Mouse (Mus musculus) urinary bladder, postnatal 10 days (tissue): ENCODE data around the gene Pax5.

Experiments
- DNase-seq: peaks from one replicate; pipeline ENCODE4 v3.0.0; 2022; ENCODE audit warnings: low spot score

Pax5 gene

DNA sequence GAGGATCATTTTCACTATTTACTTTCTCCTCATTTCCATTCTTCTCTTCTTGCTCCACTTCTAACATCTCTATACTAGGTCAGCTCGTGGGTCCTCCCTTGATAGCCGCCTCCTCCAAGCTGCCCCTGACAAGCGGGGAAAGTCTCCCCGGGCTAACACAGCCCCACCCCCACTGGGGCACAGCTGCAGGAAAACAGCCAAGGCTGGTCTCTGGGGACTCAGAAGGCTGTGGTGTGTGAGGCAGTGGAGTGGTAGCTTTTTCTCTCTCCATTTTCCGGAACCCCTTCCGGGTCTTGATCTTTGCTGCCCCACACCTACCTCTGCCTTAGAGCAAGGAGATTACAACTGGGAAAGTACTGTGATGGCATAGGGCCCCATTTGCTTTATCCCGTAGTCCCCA is 4.3 kb downstream of the Pax5 start:
- DNase-seq = no peak

DNA sequence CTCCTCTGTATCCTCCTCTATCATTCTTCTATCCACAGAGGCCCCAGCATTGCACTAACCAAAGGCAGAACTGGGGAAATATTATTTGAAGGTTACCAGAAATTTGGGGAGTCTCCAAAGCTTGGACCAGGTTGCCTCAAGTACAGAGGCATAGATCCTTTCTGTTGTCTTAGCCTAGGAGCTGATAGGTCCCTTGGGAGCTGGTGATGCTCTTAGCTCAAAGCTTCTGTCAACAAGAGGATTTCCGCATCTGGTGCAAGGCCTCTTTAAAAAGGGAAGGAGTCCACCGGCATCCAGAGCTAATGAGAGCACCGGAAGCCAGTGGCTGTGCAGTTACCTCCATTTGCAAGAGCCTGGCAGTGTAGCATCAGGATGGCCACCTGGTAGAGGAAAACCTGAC is 5.1 kb downstream of the Pax5 start:
- no peak for DNase-seq

DNA sequence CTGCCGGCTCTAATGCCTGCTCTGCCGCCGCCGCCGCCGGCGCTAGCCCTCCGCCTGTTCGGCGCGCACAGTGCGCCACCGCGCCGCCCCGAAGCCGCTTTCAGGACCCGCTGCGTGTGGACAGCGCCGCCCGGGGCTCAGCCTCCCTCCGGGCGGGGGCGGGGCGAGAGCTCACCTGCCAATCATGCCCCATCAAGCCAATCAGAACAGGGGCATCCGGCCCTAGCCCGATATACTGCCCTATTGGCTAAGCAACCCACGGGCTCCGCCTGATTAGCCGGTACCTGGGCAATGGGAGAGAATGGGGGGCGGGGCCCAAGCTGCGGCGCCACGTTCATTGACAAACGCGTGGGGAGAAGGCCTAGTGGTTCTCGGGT is 5.9 kb downstream of the Pax5 start:
- peak; percentile 59 for DNase-seq

DNA sequence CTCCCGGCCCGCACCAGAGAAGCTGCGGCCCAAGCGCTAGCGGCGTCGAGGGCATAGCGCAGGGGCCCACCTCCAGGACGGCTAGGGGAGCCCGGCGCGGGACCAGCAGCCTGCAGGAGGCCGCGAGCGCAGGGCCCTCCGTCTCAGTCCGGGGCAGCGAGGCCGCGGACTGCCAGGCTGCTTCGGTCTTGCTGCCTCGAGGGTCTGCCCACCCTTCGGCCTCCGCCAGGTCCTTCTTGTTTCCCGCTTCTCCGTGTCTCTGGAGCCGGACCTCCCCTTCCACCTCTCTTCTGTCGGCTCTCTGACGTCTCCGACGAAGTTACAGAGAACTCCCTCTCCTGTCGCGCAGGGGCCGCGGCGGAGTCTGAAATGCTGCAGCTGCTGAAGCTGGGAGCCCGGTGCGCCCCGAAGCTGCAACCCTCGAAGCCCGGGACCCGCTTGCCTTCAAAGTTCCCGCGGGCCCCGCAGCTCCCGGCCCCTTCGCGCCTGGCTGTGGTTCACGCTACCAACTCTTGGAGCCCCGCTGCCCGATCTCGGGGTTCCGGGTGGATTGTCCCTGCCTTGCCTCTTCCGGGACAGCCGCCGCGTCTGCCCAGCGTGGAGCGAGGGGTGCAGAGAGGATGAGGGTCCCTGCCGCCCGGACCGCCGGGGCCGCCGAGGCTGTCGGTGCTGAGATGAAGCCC is 6.5 kb downstream of the Pax5 start:
- no peak for DNase-seq

DNA sequence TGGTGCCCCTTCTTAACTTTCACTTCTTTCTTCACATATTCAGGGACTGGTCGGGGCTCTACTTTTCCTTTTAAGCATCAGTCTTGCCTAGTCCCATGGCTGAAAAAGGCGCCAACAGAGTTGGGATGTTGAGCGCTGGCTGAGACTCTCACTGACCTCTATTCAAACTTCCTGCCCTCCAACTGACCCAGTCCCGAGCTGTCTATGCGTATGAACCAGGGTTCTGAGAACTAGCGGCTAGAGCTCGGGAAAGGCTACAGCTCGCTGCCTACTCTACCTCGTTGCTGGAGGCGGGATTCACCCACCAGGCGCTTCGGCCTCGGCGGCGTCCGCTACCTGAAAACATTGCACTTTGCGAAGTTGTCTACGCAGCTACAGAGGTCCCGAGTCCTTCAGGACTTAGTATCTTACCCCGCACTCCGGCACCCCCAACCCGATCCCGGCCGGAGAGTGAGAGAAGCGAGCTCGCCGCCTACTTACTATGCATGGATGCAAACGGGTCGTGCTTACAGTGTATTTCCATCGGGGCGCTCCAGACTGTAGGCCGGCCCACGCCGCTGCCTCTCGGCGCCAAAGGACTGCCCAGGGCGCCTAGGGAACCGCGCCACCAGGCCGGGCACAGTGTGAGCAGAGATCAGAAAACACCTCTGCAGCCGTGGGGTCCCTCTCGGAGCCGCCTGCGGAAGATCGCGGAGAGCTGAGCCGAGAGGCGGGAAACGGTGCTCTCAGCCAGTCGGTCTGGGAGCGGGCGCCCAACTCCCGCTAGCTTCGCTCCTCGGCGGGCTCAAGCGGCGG is 7.2 kb downstream of the Pax5 start:
- DNase-seq = no peak

DNA sequence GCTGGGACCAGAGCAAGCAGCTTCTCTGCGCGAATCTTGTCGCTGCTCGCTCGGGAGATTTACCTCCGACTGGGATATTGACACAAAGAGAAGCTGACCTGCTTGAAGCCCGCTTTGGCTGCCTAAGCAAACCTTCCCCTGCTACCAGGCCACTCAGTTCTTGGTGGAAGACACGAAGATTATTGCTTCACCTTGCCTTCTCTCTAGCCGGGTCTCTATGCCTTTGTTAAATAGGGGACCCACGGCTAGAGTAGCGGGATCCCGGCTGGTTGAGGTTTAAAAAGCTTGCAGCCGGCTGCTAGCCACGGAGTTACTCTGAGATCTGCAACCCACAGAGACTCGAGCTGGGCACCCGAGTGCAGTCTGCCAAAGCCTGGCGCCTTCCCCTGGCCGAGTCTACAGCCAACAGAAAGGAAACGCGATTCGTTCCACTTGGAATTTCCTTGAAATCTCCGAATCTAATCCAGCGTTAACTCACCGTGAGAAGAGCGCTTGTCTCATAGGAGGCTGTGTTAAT is 8.2 kb downstream of the Pax5 start:
- no peak for DNase-seq

DNA sequence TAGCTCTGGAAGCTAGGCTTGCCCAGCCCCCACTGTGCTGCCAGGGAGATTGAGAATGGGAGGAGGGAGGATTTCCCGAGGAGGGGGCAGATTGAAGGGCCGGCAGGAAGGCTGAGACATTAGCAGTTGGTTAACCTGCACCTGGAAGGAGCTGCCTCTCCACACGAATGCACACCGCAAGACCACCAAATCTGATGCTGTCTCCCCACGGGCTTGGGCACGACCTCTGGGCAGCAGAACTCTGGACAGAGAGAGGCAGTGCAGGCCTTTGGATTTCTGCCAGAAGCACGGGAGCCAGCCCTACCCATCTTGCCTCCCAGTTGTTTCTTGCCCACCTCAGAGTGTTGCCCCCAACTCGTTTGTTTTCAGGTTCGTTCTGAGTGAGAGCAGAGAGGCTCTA is 8.8 kb downstream of the Pax5 start:
- no peak for DNase-seq

DNA sequence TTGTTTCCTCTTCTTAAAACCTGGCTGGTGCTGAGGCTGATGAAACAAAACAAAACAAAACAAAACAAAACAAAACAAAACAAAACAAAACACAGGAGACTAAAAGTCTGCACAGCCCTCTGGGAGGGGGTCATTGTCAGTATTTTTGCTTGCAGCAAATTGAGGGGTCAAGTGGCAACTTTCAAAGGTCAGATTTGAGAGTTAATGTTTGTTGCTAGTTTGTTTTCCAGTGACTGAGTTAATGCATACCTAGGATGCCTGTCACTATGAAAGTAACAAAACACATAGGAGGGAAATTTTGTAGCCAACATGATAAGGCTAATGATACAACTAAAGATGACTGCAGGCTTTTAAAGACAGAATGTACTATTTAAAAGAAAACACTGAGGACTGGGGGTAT is 13.6 kb downstream of the Pax5 start:
- no peak for DNase-seq

DNA sequence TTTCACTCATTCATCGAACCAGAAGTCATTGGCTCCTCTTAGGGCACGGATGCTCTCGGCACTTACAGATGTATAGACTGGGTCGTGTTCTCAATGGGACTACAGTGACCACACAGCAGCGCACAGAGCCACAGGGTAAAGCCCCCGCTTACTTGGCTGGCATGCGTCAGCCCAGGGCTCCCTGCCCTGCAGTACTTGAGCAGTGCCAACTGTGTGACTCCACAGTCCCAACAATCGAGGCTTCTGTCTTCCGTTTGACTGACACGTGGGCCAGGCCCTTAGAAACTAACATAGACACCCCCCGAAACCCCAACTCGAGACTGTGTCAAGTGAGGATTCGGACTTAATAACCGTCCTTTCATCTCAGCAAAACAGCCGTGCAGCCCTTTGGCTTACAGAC is 15.9 kb downstream of the Pax5 start:
- DNase-seq = no peak

DNA sequence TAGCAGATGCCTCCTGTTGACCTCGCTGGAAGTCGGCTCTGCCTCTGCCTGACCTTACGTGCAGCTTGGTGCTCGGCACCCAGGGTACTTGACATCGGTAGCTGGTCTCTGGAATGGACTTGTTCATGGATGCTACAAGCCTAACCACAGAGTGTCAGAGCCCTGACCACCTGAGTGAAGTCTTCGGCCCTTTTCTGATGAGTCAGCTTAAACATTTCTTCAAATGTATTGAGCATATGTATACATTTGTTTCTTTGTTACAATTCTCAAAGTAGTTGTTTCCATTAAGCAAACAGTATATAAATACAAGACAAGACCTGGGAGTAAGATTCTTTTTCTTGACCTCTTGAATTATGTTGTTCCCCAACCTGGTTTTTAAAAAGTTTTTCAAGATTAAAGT is 24.7 kb downstream of the Pax5 start:
- DNase-seq = no peak

DNA sequence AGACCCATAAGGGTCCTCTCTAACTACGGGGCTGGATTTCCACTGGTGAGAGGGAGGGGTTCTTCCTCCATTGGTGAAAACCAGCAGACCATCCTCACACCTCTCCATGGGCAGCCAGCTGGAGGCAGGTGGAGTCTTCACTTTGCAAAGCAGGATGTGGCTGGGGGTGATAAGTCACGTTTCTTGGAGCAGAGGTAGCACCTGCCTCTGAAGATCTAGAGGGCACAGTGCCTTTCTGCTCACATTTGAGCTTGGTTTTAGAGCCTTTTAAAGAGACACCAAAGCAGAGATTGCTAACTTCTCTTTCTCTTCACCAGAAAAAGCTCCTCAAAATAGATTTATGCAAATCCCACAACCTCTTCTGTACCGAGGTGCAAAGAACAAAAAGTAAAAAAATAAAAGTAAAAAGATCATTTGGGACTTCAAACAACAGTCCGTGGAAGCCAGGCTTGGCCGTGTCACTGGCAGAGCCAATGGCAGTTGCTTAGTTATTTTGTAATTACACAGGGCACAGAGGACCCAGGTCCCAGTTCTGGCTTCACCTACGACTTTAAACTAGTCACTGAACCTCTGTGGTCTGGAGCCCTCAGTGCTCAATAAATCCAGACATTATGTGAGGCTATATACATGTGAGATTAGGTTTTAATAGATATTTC is 29.9 kb downstream of the Pax5 start:
- no peak for DNase-seq

DNA sequence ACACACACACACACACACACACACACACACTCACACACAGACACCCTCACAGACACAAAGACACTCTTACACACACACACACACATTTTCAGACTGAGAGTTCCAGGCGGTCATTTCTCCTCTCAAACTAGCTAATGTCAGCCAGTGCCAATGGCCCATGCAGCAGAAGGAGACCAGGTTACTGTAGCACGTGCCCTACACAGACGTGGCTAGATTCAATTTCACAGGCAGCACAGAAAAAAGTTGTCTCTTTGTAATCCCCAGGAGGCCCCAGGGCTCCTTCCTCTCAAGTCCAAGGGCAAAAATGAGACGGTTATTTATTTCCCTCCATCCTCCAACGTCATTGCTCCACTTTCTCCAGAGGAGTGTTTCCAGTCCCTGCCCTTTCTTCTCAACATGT is 31.6 kb downstream of the Pax5 start:
- DNase-seq = no peak

DNA sequence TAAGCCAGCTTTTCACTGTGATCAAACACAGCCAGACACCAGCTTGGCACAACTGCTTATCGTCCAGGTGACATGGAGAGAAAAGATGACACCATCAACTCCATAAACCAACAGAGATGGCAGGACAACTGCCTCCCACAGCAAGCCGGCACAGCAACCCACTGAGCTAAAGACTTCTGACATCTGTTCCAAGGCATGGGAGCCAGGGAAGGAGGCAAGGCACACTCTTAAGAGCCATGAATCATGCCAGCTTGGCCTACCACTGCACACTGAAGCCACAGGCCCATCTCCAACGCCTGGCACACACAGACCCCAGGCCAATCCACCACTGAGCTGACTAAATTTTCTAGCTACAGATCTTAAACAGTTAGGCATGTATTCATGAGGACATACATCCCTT is 32.3 kb downstream of the Pax5 start:
- no peak for DNase-seq

DNA sequence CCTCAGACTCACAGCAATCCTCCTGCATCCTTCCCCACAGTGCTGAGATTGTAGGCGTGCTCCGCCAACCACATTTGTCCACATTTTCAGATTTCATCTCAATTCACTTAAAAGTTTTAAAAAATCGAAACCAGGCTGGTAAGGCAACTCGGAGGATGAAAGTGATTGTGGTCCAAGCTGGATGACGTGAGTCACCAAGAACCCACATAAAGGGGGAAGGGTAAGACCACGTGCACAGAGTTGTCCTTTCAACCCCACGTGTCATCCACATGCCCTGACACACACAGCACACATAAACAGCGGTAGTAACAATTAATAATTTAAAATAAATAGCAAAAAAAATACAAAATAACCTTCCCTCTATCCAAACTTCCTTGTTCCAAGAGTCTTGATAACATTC is 35.3 kb downstream of the Pax5 start:
- no peak for DNase-seq

DNA sequence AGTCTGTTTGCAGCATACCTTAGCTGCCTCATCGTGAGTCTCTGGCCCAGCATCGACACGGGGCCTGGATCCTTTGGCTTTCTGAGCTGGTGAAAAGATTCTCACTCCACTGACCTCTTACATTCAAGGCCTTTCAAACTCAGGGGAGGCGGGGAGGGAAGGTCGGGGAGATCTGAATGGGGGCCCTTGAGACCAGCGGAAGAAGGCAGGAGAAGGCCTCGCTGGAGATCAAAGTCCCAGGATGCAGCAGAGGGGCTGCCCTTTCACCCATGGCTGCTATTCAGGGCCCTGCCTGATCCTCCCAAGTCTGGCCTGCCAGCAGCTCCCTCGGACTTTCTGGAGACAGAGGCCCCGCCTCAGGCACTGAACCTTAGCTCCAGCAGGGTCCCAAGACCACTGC is 36.6 kb downstream of the Pax5 start:
- DNase-seq = no peak

DNA sequence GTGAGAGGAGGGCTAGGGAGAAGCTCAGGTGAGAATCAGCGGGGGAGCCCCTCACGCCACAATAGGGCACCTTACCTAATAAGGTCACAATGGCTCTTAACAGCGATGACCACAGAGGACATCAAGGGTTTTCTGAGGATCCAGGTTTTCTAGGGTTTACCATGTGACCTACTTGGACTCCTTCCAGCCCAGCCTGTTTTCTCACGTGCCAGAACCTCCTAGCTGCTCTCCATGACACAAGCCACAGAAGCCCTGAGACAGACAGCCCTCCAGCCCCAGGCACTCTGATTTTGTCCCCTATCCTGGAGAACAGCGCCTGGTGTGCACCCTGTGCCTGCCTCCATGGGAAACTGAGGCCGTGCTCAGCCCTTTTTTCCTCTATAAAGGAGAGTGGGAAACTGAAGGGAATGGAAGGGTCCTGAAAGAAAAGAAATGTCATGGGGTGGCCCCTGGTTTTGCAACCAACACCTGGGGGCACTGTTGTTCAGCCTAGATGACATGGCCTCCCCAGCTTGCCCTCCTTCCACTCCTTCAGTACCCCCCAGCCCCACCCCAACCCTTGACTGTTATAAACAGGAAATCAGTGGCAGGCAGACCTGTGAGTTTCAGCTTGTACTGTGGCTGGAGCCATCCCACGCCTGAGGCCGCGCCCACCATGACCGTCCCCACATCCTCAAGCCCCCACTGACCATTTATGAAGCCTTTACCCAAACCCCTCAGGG is 37.9 kb downstream of the Pax5 start:
- no peak for DNase-seq

DNA sequence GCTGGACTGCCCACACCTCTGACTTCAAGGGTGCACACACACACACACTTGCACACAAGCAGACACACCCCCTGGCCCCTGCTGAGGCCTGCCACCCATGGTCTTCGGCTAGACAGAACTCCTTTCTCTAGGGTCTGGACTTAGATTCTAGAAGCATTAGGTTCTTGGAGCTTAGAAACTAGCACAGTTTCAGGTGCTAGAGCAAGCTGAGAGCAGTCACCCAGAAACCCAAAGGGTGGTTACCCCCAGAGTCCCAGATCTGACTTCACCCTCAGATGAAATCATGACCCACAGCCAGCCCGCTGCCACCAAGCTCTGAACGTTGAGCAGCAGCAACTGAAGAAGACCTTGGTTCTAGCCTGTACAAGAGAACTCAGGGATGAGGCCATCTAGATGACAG is 38.8 kb downstream of the Pax5 start:
- no peak for DNase-seq

DNA sequence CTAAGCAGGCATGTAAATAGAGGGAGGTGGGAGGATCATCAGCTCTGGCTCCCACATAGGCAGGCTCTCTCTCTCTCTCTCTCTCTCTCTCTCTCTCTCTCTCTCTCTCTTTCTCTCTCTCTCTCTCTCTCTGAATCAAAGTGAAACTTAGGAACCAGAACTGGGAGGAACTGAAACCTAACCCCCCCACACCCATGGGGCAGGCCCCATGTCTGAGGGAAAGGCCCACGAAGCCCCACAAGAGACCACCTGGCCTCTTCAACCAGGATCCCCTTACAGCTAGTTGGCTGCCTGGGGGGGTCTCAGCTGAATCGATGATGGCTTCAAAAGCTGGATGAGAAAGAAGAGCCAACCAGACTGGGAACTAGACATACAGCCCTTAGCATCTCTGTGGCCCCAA is 39.3 kb downstream of the Pax5 start:
- no peak for DNase-seq

DNA sequence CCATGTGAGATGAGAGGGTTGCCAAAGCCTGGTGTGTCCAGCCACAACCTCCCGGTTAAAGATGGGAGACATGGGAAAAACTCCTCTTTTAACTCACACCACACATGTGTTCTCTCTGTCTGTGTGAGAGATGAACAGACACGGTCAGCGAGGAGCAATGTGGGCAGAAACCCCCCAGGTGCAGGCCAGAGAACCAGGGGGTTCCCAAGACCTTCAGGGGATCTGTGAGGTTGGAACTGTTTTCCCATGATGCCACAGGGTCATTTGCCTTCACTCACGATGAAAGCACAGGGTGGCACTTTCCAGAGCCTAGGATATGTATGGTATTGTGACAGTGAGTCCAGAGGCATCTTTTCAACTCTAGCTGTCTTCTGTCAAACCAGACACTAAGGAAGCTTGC is 39.9 kb downstream of the Pax5 start:
- DNase-seq = no peak

DNA sequence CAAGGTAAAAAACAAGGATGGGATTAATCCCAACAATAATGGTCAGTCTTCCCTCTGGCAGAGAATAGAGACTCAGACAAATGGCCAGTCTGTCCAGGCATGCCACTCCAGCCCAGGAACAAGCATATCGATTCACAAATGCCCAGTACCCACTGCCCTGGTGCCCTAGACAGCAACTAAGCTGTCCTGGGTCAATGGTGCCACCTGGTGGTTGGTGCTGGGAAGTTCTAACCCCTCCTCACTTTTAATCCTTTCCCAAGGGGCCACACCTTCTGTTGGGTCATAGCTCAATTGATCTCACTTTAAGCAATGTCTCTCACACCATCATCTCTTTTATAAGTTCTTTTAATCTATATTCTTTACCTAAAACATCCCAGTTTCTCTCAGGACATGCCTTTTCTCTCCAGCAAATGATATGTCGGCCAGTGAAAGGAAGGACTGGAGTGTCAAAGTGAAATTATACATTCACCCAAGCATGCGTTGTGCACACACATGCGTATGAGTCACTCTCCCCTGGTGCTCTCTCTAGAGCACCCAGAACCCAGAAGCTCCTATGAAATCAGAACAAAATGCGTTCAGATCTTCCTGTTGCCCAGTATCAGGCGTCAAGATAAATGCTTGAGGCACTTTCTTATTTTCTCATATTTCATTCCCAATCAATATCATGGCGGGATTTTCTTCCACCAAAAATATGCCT is 40.7 kb downstream of the Pax5 start:
- DNase-seq = no peak

DNA sequence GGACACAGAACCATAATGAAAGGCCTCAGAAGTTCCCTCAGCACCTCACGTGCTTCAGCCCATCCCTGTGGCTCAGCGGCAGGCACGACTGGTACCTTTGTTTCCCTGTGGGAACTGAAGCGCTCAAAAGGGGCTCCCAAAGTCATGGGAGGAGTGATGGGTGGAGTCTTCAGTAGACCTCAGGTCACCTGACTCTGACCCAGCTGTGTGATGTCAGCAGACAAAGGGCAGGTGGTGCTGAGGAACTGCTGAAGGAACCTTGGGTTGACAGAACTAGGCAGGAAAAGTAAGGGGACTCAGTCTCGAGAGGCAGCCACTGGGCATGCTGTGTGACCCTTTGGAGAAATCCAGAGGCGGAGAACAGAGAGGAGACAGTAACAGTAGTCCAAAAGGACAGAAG is 41.7 kb downstream of the Pax5 start:
- no peak for DNase-seq

DNA sequence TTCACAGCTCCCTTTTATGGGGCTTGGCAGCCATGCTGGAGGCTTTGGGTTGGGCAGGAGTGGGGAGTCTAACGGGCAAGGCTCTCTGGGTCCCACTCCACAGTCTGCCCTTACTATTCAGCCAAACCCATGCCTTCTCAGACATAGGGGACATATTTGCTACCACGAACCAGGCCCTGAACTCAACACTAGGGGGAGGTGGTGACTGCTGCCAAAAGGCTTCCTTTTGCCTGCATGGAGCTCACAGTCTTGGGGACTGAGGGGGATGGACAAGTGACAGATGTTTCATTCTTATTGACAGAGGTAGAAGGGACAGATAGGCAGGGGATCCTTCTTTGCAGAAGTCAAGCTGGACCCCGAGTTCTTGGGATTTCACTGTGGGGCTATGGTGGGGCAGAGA is 42.1 kb downstream of the Pax5 start:
- no peak for DNase-seq
